Mouse (Mus musculus): ENCODE results near the gene Rasa3. TPM values are rescaled to one million over a fixed set of nuclear protein-coding genes. Genes with fewer than 3 reads are reported as not detected.

The Rasa3 gene
- polyA plus RNA-seq, 1 experiment = not detected

GRCm38 (mm10) chr8:13644932-13645676, 32.3 kb downstream of the Rasa3 start:
- no peak for TF ChIP-seq GATA1 (IDR thresholded peaks at IDR 0.05; ENCODE audit: low read length)

GRCm38 (mm10) chr8:13644155-13644554, 33.2 kb downstream of the Rasa3 start:
- no peak for TF ChIP-seq GATA1 (IDR thresholded peaks at IDR 0.05; ENCODE audit: low read length)

- no peak for TF ChIP-seq GATA1 (IDR thresholded peaks at IDR 0.05; ENCODE audit: low read length)
Measured at GRCm38 (mm10) chr8:13642659-13643181, 34.7 kb downstream of the Rasa3 start.

GRCm38 (mm10) chr8:13641206-13641605, 36.2 kb downstream of the Rasa3 start:
- no peak for TF ChIP-seq GATA1 (IDR thresholded peaks at IDR 0.05; ENCODE audit: low read length)

GRCm38 (mm10) chr8:13640452-13640883, 36.9 kb downstream of the Rasa3 start:
- TF ChIP-seq GATA1 (IDR thresholded peaks at IDR 0.05; ENCODE audit: low read length) = no peak

GRCm38 (mm10) chr8:13633107-13633506, 44.3 kb downstream of the Rasa3 start:
- no peak for TF ChIP-seq GATA1 (IDR thresholded peaks at IDR 0.05; ENCODE audit: low read length)

GRCm38 (mm10) chr8:13632309-13632708, 45.1 kb downstream of the Rasa3 start:
- TF ChIP-seq GATA1 (IDR thresholded peaks at IDR 0.05; ENCODE audit: low read length) = no peak

- no peak for TF ChIP-seq GATA1 (IDR thresholded peaks at IDR 0.05; ENCODE audit: low read length)
Measured at GRCm38 (mm10) chr8:13630754-13631153, 46.6 kb downstream of the Rasa3 start.

- no peak for TF ChIP-seq GATA1 (IDR thresholded peaks at IDR 0.05; ENCODE audit: low read length)
Measured at GRCm38 (mm10) chr8:13630171-13630570, 47.2 kb downstream of the Rasa3 start.

GRCm38 (mm10) chr8:13629351-13630090, 47.9 kb downstream of the Rasa3 start:
- TF ChIP-seq GATA1 (IDR thresholded peaks at IDR 0.05; ENCODE audit: low read length) = no peak

- no peak for TF ChIP-seq GATA1 (IDR thresholded peaks at IDR 0.05; ENCODE audit: low read length)
Measured at GRCm38 (mm10) chr8:13628067-13628466, 49.3 kb downstream of the Rasa3 start.

- TF ChIP-seq GATA1 (IDR thresholded peaks at IDR 0.05; ENCODE audit: low read length) = no peak
Measured at GRCm38 (mm10) chr8:13627591-13627990, 49.8 kb downstream of the Rasa3 start.

GRCm38 (mm10) chr8:13626114-13626513, 51.3 kb downstream of the Rasa3 start:
- TF ChIP-seq GATA1 (IDR thresholded peaks at IDR 0.05; ENCODE audit: low read length) = no peak

- no peak for TF ChIP-seq GATA1 (IDR thresholded peaks at IDR 0.05; ENCODE audit: low read length)
Measured at GRCm38 (mm10) chr8:13625281-13625970, 52.0 kb downstream of the Rasa3 start.

GRCm38 (mm10) chr8:13624863-13625262, 52.5 kb downstream of the Rasa3 start:
- TF ChIP-seq GATA1 (IDR thresholded peaks at IDR 0.05; ENCODE audit: low read length) = no peak

- TF ChIP-seq GATA1 (IDR thresholded peaks at IDR 0.05; ENCODE audit: low read length) = no peak
Measured at GRCm38 (mm10) chr8:13623911-13624421, 53.4 kb downstream of the Rasa3 start.

Measured in G1E-ER4 (cell line).